In the genomic region with DNA sequence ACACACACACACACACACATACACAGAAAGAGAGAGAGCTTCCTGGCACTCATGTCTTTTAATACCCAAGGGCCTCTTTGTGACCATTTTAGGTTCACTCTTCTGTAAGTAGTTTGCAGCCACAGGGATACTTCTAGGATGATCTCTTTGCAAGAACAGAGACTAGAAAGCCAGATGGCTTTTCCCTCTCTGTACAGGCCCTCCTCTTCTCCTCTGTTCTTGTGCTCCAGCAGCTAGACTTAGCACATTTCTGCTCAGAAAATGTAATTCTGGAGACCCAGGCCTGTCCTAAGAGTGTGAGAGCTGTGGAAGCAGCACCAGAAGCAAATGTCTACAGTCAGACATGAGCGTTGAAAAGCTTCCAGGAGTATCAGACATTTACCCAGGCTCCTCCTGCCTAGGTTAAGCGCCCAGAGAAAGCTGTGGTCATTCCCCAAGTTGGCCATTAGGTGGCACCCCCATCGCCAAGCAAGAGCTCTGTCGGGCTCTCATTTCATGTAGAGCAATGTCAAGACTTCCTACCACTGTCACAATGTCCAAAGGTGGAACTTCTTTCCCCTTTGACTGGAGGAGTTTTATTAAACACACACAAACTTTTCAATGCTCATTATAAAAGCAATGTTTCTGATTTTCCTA, we compare ENCODE assay signal across 8 mouse cellular contexts. TPM values are rescaled to one million over a fixed set of nuclear protein-coding genes. Genes with fewer than 3 reads are reported as not detected.
A peak's percentile ranks its signal among the peaks of the same experiment; 100 is the strongest.
DNase-seq lines count a peak whose midpoint lies in the region; ATAC-seq lines count a peak whose summit lies in the region.

No protein-coding gene starts in this region.

- no peak overlapping the region for H3K4me2 ChIP-seq in hindbrain, embryonic 16.5 days (ENCODE audit: low read length)

- no peaks in the 10 kb centered on the region for H3K36me3 ChIP-seq in hindbrain, embryonic 16.5 days (ENCODE audit: control insufficient read depth, insufficient read depth, low read length)

- no peaks in the 10 kb centered on the region for H3K9me3 ChIP-seq in hindbrain, embryonic 16.5 days (ENCODE audit: control insufficient read depth, low read length)

- DNase-seq in R1 (ENCODE audit: low read depth, low spot score) = peak; percentile 77
- DNase-seq in cerebellum, postnatal 10 days = peak; percentile 88 to 90
- peak; percentile 57 to 77 for DNase-seq in frontal cortex, postnatal 25 days (ENCODE audit: low spot score in 2 of 2)
- DNase-seq in layer of hippocampus, postnatal 36 days = peak; percentile 76 to 81
- peak; percentile 79 to 86 for DNase-seq in lung, postnatal 4 days
- peak; percentile 87 to 90 for DNase-seq in right cerebral cortex, adult 2 months (ENCODE audit: low spot score in 2 of 2)
- peak; percentile 48 for DNase-seq in urinary bladder, adult 2 months (ENCODE audit: low spot score)

- ATAC-seq in hindbrain, embryonic 16.5 days = peak; percentile 93

- H3K27ac ChIP-seq in hindbrain, embryonic 16.5 days (ENCODE audit: low read depth, low read length) = no peak overlapping the region

- no peak overlapping the region for H3K9ac ChIP-seq in hindbrain, embryonic 16.5 days (ENCODE audit: low read depth, low read length)

- H3K27me3 ChIP-seq in hindbrain, embryonic 16.5 days (replicated peaks; ENCODE audit: control insufficient read depth, insufficient read depth, low read length) = no peaks in the 10 kb centered on the region

- no peak overlapping the region for H3K4me3 ChIP-seq in hindbrain, embryonic 16.5 days (ENCODE audit: low read length)

- H3K4me1 ChIP-seq in hindbrain, embryonic 16.5 days (ENCODE audit: control insufficient read depth, insufficient read depth, low read depth, low read length) = no peaks in the 10 kb centered on the region

- WGBS in hindbrain, embryonic 16.5 days = 10% methylated on average over 4 of the region's 4 CpGs

RNA-seq across cellular contexts. Expression of a gene that starts 23.1 kb away (rescaled TPM):
- polyA plus RNA-seq in hindbrain, embryonic 16.5 days (2015; fragmentation: Nextera tagmentation; extraction: Ambion mirVana) = 132 and 134 TPM in 2 replicates
- total RNA-seq in layer of hippocampus, postnatal 36 days (2021) = 10 to 100 TPM; 82.5 to 83.3 TPM
- polyA plus RNA-seq in urinary bladder, adult 2 months (2012; rRNA removed) = 107 and 118 TPM in 2 replicates

RNA-seq across cellular contexts. Expression of a gene that starts 23.2 kb away (rescaled TPM):
- 1.2 and 1.3 TPM in 2 replicates for polyA plus RNA-seq in hindbrain, embryonic 16.5 days (2015; fragmentation: Nextera tagmentation; extraction: Ambion mirVana)
- 1 to 10 TPM in 1 of 2 experiments, under 1 TPM in 1; 0.97 to 1.3 TPM for total RNA-seq in layer of hippocampus, postnatal 36 days (2021)
- polyA plus RNA-seq in urinary bladder, adult 2 months (2012; rRNA removed) = 0.19 and 0.27 TPM in 2 replicates
